Mouse (Mus musculus) neural tube, embryonic 10.5 days (tissue): Measurements from ENCODE around the gene Hba-a1.
A peak's percentile ranks its signal among the peaks of the same experiment; 100 is the strongest.
"Not testable (repeated sequence)": the region's sequence is repeated elsewhere in the genome, so short reads cannot be mapped to it uniquely, and the experiment has no call there.

ENCODE experiments used
- DNase-seq: peaks from one replicate; pipeline ENCODE4 v3.0.0-alpha.2; 2017; ENCODE audit warnings: low spot score; ENCODE audit errors: extremely low spot score

Gene Hba-a1

DNA sequence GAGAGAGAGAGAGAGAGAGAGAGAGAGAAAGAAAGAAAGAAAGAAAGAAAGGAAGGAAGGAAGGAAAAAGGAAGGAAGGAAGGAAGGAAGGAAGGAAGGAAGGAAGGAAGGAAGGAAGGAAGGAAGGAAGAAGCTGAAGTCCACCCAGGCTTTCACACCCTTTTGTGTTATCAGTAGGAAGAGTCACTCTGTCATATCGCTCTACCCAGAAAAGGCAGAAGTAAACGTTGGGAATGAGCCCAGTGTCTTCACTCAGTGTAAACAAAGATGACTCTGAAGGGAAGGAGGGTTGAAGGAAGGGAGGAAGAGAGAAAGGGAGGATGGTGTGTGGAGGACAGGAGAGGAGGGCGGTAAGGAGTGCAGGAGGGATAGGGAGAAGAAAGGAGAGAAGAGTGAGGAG lies 10.2 kb downstream of the Hba-a1 start:
- DNase-seq = not testable (repeated sequence)

DNA sequence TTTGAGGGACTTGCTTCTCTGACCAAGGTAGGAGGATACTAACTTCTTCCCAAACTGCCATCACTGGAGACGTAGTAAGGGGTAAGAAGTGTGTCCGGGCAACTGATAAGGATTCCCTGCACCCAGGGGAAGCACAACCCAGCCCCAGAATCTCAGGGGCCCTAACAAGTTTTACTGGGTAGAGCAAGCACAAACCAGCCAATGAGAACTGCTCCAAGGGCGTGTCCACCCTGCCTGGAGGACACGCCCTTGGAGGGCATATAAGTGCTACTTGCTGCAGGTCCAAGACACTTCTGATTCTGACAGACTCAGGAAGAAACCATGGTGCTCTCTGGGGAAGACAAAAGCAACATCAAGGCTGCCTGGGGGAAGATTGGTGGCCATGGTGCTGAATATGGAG lies 12.9 kb downstream of the Hba-a1 start, which contains the start of gene Hba-a2:
Hba-a2 (plus strand) TSS at position 287 of the 400 bp plus-strand sequence.
- DNase-seq = not testable (repeated sequence)

DNA sequence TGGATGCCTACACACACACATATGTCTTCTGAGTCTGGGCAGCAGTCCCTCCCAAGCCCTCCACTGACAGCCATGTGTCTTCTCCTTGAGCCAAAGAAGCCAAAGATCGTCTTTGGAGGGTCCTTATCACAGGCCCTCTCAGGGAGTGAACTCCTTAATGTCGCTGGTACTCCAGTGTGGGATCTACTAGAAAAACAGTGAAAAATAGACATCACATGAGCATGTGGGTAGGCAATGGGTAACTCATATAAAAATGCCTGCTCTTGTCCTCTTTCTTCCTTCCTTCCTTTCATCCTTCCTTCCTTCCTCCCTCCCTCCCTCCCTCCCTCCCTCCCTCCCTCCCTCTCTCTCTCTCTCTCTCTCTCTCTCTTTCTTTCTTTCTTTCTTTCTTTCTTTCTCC lies 14.1 kb downstream of the Hba-a1 start:
- not testable (repeated sequence) for DNase-seq

DNA sequence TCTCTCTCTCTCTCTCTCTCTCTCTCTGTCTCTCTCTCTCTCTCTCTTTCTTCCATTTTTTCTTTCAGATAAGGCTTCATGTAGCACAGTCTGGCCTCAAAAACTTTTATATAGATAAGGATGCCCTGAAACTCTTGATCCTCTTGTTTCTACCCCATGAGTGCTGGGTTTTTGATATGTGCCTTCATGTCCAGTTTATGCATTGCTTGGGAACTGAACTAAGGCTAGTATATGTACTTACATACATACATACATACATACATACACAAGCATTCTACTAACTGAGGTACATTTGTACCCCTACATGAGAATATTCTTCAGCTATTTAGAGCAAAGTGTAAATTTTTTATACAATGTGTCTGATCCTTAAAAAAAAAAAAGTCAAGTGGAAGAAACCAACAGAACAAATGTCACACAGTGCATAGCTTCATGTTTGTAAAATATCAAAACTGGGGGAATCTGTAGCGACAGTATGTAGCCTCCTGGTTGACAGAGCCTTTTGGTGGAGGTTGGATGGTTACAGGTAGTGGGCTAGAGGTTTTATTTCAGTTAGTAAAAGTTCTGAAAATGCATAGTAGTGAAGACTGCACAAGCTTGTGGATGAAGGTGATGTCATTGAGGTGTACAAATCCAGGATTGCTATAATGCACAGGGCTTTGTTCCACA lies 14.7 kb downstream of the Hba-a1 start:
- no peak for DNase-seq

DNA sequence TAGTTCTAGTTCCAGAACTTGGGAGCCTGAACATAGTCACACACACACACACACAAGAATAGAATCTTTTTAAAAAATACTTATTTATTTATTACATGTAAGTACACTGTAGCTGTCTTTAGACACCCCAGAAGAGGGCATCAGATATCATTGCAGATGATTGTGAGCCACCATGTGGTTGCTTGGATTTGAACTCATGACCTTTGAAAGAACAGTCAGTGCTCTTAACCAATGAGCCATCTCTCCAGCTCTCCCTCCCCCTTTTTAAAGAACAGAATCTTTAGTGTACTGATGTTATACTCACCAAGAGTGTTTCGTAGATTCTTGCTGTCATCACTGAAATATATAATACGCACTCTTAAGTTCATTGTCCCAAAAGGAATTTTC lies 15.2 kb downstream of the Hba-a1 start:
- DNase-seq = no peak

DNA sequence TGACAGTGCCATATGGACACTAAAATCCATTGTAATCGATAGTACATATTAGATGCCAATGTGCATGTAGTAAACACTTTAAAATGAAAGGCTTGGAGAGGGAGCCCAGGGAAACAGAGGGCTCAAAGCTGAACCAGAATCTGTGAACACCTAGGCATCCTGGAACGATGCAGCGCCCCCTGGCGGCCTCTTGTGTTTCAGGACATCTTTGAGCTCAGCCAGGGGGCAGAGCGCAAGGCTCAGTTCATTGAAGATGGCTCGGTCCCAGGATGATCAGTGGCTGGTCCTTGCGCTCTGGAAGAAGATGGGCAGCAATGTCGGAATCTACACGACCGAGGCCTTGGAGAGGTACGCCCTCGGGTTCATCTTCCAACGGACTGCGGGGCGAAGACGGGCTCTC lies 16.6 kb downstream of the Hba-a1 start, which contains the start of gene Hbq1a:
Hbq1a (plus strand) TSS at position 205 of the 400 bp plus-strand sequence.
- peak; percentile 65 for DNase-seq

DNA sequence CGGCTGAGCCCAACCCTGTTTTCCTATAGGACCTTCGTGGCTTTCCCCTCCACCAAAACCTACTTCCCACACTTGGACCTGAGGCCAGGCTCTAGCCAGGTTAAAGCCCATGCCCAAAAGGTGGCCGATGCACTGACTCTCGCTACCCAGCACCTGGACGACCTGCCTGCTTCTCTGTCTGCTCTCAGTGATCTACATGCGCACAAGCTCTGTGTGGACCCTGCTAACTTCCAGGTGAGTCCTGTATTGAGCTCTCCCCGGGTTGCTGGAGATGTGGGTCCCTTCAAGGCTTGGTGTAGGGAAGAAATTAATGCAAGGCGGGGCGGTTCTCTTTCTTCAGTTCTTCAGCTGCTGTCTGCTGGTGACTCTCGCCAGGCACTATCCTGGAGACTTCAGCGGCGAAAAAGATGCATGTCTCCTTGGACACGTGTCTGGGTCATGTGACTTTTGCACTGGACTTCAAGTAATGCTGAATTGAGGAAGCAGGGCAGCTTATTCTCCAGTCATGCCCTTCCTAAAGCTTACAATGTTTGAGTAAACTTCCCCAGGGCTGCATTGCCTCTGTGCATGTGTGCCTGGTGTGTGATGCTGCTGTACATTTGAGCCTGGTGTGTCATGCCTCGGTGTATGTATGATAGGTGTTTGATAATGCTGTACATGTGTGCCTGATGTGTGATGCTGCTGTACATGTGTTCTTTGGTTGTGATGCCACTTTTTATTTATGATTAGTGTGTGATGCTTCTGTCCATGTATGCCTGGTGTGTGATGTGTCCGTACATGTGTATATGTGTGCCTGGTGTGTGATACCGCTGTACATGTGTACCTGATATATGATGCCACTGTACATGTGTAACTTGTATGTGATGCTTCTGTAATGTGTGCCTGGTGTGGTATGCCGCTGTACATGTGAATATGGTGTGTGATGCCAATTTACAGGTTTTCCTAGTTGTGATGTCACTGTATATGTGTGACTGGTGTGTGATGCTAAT lies 17.3 kb downstream of the Hba-a1 start:
- DNase-seq = no peak

DNA sequence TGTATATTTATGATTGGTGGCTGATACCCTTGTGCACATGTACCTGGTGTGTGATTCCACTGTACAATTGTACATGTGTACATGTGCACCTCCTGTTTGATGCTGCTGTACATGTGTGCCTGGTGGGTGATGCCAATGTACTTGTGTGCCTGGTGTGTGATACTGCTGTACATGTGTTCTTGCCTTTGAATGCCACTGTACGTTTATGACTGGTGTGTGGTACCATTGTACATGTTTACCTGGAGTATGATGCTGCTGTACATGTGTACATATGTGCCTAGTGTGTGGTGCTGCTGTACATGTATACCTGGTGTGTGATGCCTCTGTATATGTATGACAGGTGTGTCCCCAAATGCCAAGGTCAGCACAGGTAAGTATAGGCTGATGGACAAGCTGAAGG lies 18.2 kb downstream of the Hba-a1 start:
- no peak for DNase-seq

DNA sequence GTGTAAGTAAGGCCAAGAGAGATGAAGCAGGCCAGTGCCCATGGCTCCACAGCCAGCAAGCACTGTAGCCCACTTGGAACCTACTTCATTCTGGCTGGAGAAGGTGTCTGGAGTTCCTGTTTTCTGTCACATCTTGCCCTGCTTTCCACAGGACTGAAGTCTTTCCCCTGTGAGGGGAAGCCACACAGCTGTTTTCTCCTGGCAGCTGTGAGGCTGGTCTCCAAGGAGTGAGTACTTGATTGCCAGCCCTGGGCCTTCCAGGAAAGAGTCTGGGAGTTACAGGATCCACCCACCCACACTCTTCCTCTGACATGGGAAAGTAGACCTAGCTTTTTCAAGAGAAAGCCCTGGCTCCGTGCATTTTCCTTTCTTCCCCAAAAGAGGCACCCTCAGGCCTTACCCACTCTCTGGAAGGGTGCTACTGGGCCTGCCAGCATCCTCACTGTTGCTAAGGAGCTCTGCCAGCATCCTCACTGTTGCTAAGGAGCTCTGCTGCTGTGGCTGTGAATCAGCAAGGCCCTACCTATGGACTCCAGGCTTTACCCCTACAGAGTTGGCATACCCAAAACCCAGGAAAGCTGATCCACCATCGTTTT lies 19.6 kb downstream of the Hba-a1 start:
- DNase-seq = no peak

DNA sequence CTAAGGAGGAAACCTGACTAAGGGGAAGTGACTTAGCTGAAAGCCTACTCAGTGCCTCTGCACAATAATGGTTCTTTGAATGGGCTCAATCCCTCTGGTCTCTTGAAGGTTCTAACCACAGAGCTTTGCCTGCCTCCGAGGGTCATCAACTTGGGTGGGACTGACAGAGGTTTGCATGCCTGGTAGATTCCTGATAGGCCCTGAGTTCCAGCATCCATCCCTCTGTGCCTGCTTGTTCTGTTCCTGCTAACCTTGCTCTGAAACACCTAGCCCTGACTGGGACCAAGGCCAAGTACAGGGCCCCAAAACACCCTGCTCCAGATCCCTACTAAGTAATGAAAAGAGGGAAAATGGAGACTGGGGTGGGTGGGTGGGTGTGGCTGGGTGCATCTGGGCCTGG lies 20.1 kb downstream of the Hba-a1 start:
- DNase-seq = no peak

DNA sequence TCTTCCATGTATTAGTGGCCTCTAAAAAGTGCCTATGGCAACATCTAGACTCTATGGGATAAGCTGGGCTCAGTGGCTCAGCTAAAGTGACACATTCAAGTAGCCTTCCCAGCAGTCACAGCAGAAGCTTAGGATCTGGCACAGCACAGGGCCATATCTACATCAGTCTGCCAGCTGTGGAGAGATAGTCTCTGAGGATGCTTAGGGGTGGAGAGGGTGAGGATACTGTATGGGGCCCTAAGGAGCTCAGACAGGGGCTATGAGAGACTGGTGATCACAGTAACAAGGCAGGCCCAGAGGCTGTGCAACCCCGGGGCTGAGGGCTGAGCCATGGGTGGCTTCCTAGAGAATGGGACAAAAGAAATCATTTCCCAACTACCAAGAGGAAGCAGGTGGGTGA lies 23.7 kb downstream of the Hba-a1 start:
- no peak for DNase-seq

DNA sequence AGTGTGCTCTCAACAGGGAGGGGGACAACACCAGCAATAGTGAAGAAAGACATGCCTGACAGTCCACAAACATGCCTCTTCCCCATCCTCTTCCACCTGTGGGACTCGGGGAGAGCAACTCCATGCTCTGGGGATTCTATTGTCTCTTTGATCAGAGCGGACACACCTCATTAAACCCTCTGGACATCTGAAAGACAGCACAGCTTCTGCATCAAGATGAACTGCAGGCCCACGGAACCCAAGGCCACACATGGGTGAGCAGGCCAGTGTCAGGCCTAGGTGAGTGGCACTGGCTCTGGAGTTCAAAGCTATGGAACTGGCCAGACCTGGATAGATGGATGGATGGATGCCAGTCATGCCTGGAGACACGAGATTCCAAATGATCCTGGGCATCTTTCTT lies 26.1 kb downstream of the Hba-a1 start:
- DNase-seq = no peak

DNA sequence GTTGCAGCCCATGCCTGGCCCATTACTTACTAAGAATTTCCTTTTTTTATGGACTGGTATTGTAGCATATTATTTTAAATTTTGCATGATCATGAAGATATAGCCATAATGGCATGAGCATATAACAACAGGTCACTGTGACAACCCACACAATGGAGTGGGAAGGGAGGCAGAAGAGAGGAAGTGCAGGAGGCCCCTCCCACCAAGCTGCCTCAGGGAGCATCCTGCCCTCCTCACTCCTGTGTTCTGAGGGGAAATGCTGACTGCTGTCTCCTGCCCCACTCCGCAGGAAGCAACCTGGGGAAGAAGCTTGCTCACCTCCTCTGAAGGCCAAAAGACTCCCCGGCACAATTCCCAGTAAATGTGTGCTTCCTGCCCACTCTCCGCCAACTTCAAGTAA lies 26.6 kb downstream of the Hba-a1 start:
- no peak for DNase-seq

DNA sequence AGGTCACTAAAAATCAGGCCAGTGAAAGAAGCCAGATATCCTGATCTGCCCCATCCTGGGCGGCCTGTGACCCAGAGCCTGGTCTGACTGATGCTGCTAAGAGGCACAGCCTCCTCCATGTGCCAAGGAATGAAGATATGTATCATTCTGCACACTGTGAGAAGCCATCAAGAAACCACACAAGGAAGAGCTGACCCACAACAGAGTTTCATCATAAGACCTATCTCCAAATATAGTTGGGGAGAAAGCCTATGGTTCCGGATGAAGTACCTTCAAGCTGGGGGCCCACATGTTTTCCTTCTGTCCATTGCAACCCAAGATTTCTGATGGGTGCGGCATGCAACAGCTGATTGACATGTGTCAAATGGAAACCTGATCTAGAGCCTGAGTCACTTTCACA lies 32.7 kb downstream of the Hba-a1 start:
- DNase-seq = no peak

DNA sequence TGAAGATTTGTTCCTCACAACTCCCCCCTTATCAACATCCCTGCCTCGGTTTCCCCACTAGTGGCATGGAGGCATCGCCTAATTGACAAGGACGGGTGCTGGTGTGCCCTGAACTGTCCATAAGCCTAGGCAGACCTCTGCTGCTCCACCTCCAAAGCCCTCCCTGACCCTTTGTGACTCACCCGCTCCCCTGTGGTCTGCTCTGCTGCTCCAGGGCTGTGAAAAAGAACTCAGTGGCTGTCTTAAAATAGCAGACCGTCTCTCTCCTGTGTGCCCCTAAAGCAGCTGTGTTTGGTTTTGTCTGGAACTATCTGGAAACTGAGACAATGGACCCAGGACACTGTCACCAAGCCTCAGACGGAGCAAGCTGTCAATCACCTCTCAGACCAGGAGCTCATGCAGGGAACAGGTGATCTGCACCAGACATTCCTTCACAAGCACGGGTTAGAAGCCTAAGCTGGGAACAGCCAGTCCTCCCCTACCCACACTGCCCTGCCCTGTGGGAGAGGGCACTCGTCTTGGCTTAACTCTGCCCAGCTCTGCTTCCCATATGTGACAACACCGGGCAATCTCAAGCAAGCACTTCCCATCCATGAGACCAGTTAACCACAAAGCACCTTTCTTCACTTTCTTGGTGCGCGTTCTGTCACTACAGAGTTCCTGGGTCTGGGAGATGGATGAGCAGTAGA lies 37.3 kb downstream of the Hba-a1 start:
- no peak for DNase-seq

DNA sequence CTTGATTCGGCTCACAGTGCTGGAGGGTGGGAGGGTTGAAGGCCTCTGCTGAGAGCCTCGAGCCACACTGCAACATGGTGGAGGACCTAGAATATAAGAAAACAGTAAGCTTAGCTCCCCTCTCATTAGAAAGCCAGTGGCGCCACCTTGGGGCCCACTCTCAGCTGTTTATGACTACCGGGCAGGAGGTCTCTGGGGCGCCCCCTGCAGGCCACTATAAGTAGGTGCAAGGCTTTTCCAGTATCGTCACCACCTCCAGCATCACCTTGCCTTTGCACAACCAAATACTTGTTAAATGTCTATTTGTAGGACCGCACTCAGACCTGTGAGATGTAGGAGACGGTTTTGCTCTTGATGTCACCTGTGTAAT lies 37.9 kb downstream of the Hba-a1 start:
- peak; percentile 49 for DNase-seq

DNA sequence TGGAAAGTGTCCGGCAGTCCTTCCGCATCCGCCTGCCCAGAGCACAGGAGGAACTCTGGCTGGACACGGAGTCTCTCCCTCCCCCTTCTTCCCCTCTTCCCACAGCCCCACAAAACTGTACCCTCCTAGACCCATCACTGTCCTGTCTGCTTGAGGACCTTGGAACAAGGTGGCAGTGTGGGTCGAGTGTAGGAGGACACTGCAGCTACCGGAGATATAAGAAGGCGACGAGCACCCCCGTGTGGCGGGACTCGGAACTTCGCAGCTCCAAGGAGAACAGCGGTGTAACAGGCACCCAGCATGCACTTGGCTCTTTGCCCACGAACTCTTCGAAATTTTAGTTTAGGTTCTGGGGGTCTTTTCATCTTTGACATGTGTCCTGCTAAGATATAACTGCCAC lies 41.3 kb downstream of the Hba-a1 start:
- peak; percentile 95 for DNase-seq

DNA sequence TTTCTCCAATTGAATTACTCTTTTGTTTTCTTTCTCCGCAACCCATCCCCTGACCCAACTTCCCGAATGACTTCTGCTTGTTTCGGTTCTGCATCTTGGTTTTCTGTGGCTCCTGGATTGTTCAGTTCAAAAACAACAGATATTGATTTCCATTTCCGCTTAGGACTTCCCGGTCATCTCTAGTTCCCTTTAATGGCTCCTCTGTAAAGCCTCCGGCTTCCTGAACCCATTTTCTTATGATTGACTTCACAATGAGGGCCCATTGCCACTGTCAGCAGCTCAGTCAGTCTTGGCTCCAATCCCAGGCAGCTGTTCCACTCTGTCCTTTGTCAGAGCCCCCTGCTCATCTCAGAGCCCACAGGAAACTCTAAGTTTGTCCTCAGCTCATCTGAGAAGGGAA lies 47.8 kb downstream of the Hba-a1 start:
- no peak for DNase-seq

DNA sequence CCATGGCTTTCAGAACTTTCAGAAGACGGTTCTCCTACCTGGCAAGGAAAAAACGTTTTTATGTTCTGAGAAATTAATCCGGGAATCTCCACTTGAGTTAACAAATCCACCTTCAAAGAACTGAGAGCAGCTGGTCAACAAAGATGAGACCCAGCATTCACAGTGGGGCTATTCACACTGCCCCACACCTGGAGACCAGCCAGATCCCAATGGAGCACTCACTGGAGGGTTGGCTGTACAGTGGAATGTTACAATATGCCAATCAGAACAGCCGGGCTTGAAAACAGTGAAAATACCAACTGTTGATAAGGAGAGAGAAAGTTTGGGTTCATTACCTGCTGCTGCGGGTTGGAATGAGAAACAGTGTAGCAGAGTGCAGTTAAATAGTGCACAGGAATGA lies 48.5 kb downstream of the Hba-a1 start:
- DNase-seq = no peak

DNA sequence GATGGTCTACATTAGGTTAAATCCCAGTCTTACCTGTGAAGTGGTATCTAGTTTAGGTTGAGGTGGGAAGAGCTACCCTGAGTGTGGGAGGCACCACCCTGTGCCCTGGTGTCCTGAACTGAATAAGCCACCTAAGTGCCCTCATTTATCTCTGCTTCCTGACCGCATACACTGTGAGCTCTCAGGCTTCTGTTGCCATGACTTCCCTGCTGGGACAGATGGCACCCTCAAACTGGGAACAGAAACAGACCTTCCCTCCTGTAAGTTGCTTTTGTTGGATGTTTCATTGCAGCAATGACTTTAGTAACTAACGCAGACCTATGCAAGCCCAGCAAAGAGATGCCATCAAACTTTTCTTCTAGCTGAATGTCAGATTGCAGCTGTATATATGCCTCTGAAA lies 49.9 kb downstream of the Hba-a1 start:
- no peak for DNase-seq
